Mouse (Mus musculus): ENCODE measurements around the gene Gse1.
A peak's percentile ranks its signal among the peaks of the same experiment; 100 is the strongest.

The Gse1 gene

DNA sequence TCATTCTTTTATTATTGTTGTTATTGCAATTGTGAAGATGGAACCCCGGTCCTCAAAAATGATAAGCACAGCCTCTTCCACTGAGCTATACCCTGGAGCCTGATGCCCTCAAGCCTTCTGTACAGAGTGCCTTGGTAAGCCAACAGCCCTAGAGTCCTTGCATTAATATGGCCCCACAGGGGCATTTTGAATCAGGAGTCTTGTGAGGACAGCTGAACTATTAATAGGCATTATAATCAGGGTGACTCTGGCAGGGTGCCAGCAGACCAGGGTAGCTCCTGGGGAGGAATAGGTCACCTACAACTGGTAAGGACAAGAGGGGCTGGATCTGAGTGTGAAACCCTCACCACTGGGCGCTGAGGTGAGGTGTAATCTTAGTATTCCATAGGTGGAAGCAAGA lies 361.7 kb downstream of the Gse1 start:
- DNase-seq (ENCODE audit: low read depth in 1 of 2, low spot score in 2 of 2) = no peak

DNA sequence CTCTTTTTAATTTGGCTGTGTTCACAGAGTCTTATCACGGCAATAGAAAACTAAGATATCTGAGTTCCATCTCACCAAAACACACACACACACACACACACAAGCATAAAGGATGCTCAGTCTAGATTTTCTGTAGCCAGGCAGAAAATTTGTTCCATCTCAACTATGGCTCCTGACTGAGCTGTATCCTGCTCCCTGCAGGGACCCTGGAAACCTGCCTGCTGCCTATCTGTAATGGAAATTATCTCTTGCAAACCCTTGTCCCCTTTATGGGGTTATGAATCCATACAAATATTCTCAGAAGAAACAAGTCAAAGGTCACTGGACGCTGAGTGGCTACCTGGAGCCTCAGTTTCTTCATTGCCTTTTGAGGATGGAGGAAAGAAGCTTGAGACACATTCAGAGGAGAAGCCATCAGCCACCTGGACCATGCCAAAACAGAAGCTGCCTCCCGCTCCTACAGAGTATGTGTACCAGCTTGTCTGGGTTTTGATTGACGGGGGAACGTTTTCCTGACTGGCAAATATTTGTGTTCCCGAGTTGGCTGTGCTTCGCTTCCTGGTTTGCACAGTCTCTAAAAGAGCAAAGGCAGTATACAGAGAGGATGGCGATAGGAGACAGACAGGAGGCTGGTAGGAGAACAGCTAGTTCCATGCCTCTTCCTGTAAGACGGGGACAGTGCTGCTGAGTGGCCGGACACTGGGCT lies 363.5 kb downstream of the Gse1 start:
- no peak for DNase-seq (ENCODE audit: low read depth in 1 of 2, low spot score in 2 of 2)

DNA sequence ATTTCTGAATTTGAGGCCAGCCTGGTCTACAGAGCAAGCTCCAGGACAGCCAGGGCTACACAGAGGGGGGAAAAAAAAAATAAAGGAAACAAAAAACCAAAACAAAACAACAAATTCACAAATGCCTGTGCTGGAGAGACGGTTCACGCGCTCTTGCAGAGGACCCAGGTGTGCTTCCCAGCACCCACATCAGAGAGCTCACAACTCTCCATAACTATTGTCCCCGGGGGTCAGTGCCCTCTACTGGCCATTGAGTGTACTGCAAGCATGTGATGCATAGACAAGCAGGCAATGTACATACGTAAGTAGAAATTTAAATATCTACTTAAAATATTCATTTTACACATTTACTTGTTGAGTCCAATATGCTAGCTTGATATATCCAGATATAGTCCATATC lies 366.3 kb downstream of the Gse1 start:
- DNase-seq (ENCODE audit: low read depth in 1 of 2, low spot score in 2 of 2) = no peak

DNA sequence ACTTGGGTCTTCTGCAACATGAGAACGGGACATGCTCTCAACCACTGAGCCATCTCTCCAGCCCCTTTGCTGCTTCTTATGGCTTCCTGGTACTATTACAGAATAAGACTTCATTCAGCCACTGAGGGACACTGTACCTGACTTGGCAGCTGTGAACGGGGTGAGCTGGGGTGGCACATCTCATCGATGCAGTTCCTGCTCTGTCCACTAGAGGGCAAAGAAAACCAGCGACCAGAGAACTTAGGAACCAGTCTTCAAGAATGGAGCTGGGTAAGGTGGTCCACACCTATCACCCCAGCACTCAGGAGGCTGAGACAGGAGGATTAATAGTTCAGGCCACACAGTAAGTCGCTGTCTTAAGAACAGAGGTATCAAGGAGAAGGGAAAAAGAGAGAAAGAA lies 367.7 kb downstream of the Gse1 start:
- peak in 1 of 2 experiments; percentile 22 for DNase-seq (ENCODE audit: low read depth in 1 of 2, low spot score in 2 of 2)

DNA sequence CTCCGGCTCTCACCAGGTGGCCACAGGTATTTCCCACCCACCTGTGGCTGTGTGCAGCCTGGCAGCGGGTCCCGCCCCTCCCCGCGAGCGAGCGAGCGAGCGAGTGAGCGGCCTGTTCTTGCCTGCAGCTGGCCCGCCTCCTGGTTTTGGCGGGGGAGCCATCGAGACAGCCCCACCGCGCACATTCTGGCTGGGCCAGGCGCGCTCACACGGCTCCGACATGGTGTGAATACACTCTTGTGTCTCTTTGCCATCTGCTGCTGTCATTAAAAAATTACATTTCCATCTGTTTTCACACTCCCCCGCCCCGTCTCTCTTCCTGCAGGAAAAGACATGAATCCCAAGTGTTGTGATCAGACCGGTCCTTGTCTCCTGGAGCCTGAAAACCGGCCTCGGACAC lies 370.3 kb downstream of the Gse1 start:
- DNase-seq (ENCODE audit: low read depth in 1 of 2, low spot score in 2 of 2) = no peak

DNA sequence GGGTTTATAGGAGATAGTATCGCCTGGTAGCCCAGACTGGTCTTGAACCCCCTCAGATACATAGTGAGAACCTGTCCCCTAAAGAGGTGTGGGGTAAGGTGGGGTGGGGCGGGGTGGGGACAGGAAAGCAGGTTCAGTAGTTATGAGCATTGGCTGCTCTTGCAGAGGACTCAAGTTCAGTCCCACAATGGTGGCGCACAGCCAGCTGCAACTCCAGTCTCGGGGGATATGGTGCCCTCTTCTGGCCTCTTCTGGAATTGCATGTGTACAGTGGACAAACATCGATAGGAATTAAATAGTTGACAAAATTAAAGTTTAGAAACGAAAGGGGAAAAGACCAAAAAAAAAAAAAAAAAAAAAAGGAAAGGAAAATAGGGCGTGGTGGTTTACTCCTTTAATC lies 371.2 kb downstream of the Gse1 start:
- peak in 1 of 2 experiments; percentile 67 for DNase-seq (ENCODE audit: low read depth in 1 of 2, low spot score in 2 of 2)

DNA sequence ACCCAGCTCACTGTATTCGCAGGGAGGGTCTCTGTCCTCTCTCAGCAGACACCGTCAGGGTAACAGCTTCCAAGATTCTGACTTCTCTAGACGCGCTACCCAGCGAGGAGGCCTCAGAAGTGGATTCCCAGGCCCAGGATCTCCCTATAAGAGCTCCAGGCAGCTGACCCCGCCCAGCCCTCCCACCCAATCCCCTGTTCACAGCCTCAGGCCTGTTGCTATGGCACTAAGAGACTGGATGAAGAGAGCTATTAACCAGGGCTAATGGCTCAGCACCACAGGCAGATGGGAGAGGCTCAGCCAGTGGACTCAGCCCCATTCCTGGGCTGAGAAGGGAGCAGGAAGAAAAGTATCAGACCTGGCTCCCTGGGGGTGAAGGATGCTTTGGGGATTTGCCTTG lies 374.4 kb downstream of the Gse1 start:
- no peak for DNase-seq (ENCODE audit: low read depth in 1 of 2, low spot score in 2 of 2)

DNA sequence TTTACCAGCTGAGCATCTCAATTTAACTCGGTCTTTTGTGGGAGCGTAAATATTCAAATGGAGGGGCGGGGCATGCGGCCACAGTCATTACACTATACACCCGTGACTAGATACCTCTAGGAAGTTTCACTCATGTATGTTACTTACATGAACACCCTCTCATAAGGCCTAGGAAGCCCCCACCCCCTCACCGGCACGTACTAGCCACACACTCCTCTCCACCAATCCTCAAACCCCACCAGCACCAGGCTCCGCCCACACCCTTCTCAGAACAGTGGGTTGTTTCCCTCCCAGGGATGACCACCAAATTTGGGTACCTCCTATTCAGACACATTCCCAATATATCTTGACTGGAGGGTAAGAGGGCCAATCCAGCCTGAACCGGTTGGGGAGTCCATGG lies 379.2 kb downstream of the Gse1 start:
- DNase-seq (ENCODE audit: low read depth in 1 of 2, low spot score in 2 of 2) = no peak

DNA sequence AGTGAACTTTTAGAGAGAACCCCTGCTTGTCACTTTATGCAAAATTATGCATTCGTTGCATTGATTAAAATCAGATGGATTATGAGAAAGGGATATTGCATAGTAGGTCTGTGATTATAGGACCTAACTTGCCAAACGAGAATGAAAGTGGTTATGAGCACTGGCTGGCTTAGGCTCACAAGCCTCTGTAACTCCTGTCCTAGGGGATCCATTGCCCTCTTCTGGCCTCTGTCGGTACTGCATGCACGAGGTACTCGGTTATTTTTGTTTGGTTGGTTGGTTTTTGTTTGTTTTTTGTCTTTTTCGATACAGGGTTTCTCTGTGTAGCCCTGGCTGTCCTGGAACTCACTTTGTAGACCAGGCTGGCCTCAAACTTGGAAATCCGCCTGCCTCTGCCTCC lies 379.6 kb downstream of the Gse1 start:
- DNase-seq (ENCODE audit: low read depth in 1 of 2, low spot score in 2 of 2) = peak in 1 of 2 experiments; percentile 56

DNA sequence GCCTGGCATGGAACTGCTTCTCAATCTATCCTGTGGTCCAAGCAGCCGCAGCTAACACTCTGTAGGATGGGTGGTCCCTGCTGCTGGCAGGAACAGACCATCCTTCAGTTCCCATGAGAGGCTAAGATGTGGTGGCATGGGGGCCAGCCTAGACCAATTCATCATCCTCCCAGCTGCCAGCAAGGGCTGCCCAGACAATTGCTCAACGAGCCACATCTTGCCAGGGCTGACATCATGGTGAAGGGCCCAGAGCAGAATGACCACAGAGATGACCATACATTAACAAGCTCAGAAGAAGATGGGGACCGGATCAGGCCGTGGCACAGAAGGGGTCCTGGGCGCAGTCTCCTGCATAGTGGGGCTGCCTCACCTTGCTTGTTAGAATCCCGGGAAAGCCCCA lies 382.6 kb downstream of the Gse1 start:
- no peak for DNase-seq (ENCODE audit: low read depth in 1 of 2, low spot score in 2 of 2)

DNA sequence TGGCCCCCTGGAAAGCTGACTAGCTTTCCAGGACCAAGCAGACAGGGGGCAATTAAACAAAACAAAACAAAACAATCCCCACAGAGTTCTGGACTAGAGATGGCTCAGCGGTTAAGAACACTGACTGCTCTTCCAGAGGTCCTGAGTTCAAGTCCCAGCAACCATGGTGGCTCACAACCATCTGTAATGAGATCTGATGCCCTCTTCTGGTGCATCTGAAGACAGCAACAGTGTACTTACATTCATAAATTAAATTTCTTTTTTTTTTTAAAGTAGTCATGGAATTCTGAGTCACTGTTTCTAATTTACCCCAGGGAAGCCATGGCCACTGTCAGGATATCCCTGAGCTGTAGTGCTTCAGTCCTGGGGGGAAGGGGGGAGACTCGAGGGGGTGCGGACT lies 386.2 kb downstream of the Gse1 start:
- no peak for DNase-seq (ENCODE audit: low read depth in 1 of 2, low spot score in 2 of 2)

DNA sequence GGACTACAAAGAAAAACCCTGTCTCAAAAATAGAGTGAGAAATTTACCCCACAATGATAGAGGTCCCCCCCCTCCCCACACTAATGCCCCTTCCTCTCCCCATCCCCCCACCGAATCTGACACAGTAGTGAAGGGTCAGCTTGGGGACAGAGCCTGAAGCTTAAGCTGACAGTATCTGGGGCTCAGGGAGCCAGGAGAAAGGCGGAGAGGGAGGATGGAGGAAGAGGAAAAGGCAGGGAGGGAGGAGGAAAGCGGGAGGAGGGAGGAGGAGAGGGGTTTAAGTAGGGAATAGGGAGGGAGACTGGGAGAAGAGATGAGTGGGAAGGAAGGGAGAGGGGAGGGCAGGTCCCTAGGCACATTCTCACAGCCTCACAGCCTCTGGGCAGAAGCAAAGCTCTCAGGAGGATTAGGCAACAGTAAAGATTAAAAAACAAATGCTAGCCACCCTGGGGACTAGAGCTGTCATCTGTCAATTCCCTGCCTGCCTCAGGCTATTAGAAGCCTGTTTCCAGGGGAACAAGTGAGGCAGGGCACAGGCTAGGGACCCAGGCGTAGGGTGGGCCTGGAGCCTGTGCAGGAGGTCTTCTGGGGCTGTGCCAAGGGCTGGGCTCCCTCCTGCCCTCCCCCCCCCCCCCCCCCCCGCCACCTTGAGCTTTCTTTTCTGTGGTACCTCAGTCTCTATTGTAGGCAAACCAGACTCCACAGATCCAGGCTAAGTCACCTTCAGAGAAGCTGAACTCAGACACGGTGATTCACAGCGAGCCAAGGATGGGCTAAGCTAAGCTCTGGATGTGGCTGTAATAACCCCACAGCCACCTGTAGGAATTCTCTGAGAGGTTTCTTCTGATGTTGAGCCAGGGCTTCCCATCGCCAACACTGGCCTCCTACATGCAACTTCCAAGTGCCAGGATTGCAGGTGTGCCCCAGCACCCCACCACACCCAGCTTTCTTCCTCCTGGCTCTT lies 388.7 kb downstream of the Gse1 start:
- DNase-seq (ENCODE audit: low read depth in 1 of 2, low spot score in 2 of 2) = no peak

DNA sequence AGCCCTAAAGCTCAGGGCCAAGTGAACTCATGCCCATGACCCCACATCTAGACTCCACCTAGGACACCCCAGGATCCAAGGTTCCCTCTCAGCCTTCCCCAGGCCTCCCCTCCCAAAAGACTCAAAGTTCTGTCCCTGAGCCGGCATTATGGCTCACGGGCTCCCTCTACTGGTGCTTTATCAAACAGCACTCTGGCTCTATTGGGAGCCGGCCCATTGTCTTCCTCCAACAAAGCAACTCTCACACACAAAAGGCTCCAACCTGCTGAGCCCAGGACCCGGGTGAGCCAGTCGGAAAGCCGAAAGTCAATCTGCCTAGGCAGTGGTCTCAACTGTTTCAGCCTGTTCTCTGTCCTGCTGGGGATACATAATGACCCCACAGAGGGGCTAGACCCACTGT lies 389.9 kb downstream of the Gse1 start:
- DNase-seq (ENCODE audit: low read depth in 1 of 2, low spot score in 2 of 2) = peak in 1 of 2 experiments; percentile 61

DNA sequence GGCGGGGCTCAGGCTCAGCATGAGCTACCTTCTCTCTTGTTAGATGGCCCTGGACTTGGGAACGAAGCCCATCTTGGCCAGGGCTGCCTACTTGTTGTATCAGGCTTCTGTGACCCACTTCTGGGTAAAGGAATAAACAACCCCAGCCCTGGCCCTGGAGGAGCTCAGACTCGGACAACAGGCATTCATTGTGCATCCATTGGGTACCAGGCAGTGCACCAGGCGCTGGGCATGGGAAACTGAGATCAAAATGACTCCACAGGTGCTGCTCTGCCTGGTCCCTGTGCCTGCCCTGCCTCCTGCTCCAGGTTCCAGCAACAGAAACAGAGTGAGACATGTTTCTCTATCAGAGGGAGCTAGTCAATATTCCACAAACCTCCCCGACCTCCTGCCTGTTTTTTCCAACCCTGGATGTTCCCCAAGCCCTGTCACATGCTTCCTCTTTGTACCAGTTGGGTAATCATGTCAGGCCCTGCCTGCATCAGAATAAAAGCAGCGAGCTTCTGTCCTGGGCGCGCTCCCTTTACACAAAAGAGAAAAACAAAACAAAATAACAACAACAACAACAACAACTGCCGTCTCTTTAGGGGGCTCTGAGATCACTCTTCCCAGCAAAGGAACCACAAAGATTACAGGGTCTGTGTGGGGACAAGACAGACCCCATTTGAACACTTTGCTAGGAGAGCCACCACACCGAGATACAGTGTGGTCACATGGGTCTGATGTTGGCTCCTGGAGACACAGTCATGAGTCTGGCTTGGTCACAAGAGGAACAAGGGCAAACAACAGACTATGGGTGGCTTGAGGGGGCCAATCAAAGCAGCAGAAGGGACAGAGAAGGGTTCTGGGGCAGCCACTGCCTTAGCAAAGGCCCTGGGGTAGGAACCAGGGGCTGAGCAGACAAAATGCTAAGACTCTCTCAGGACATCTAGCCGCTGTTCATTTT lies 391.3 kb downstream of the Gse1 start:
- DNase-seq (ENCODE audit: low read depth in 1 of 2, low spot score in 2 of 2) = no peak

DNA sequence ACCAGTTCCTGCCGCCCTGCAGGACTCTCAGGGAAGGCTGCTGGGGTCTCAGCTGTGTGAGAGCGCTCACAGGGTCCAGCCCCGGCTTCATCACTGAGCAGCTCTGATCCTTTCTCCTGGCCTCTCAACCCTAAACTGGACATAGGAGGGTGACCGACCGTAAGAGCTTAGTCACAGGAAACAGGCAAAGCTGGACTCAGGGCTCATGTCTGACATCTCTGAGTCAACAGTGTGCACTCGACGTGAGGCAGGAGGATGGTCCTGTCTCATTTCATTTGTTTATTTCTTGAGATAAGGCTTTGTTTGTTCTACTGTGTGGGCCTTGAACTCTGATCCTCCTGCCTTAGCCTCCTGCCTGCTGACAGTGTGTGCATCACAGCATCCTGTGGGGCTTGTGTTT lies 392.2 kb downstream of the Gse1 start:
- no peak for DNase-seq (ENCODE audit: low read depth in 1 of 2, low spot score in 2 of 2)

DNA sequence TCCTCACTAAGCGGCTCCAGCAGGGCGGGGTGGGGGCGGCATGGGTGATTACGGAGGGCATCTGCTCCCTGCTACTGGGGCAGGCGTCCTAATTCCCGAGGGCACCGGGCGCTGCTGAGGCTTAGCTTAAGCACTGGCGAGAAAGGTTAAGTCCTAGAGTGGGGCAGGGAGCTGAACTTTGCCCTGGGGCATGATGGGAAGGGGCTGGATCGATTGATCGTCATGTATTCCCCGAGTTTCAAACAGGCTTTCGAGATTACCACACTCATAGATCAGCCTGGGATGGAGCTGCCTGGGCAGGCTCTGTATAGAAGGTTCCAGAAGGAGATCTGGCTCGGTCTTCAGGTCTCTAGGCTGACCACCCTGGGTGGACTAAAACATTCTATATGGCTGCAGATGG lies 393.9 kb downstream of the Gse1 start:
- DNase-seq (ENCODE audit: low read depth in 1 of 2, low spot score in 2 of 2) = no peak

DNA sequence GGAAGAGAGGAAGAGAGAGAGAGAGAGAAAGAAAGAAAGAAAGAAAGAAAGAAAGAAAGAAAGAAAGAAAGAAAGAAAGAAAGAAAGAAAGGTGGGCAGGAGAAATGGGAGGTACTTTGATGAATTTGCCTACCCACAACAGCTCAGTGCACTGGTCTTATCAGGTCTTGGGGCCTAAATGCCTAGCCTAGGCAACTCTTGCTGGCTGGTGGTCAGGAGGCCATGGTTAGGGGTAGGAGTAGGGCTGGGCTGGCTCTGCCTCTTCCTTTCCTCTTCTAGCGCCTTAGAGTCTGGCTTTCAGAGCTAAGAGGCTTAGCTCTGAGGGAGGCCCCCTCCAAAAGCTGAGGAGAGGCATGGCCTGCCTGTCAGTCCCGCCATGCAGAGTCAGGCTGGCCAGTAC lies 395.4 kb downstream of the Gse1 start:
- DNase-seq (ENCODE audit: low read depth in 1 of 2, low spot score in 2 of 2) = no peak

DNA sequence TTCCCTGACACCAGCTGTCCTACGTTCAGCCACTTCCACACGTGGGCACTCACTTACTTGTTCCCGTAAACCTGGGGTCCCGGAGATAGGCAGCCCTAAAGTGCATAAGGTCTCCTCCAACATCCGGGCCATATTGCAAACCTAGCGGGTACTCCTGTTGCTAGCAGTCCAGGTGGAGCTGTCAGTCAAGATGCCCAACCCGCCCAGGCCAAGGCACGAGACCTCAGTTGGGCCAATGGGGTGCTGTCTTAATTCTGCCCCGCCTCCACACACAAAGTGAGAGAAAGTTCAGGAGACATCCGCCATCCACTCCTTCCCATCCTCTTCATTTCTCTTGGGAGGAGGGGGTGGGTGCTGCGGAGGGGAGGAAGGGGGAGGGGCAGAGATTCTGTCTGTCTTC lies 398.2 kb downstream of the Gse1 start:
- no peak for DNase-seq (ENCODE audit: low read depth in 1 of 2, low spot score in 2 of 2)

DNA sequence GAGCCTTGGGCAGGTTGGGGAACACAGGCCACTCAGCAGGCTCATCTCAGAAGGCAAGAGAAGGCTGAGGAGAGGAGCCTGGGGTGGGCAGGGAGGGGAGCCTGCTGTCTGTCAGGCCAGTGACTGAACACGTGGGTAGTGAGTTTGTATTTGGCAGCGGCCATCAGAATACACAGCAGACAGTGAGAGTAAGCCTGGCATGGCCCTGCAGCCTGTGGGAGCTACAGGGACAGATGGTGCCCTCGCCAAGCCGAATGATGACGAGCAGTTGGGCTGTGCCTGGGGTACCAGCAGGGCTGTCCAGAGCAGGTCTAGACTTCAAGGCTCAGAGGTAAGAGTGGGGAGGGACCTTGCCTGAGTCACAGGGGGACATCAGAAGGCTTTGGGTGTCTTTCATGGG lies 399.0 kb downstream of the Gse1 start:
- no peak for DNase-seq (ENCODE audit: low read depth in 1 of 2, low spot score in 2 of 2)

DNA sequence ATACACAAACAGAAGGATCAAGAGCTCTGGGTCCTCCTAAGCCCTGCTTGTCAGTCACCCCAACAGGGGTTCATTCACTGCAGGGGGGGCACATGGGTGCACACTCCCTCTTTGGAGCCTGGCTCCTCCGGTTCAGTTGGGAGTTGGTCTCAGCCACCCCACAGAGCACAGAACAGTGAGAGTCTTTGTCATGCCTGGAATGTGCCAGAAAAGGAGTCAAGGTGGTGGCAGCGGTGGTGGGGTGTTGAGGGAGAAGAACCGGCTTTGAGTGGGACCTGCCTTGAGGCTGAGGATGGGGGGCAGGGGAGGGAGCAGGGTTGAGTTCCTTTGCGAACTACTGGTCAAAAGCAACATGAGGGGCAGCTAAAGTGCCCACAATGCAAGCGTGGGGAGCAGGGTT lies 401.8 kb downstream of the Gse1 start:
- no peak for DNase-seq (ENCODE audit: low read depth in 1 of 2, low spot score in 2 of 2)

DNA sequence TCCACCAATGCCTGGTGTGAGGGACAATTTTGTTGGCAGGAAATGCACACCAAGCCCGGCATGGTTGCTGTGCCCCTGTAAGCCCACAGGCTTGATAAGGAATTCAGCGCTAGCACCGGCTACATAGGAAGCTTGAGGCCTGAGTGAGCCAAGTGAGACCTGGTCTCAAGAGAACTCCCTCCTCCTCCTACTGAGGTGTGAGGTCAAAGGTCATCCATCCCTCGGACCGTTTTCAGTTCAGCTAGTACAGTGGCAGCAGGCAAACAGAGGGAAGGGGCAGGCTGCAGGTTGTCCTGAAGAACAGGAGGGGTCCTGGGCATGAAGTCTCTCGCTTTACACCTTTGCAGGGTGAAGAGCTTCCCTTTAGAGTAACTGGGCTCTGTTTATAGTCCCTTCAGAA lies 402.6 kb downstream of the Gse1 start:
- DNase-seq (ENCODE audit: low read depth in 1 of 2, low spot score in 2 of 2) = no peak
